In genomic region chr12:84155523-84155871, GRCm38 (mm10) we compare ENCODE assay signal across 18 mouse cellular contexts. TPM values are rescaled to one million over a fixed set of nuclear protein-coding genes. Genes with fewer than 3 reads are reported as not detected.
DNase-seq lines count a peak whose midpoint lies in the region; ATAC-seq and TF ChIP-seq lines count a peak whose summit lies in the region.
"Had no signal": no experiment of that assay in that cellular context is flagged by ENCODE, and none has a peak within 500 bp of the region (broad histone marks: within the 10 kb centered on the region; RNA-seq: fewer than 3 reads in every experiment).

No protein-coding gene starts in this region.

- intact Hi-C loops in gastrocnemius, adult 2 months (cut with DNase I): loop anchor here (2.0 kb wide), 1 partner anchor 19 kb away; no protein-coding TSS in a partner anchor
- intact Hi-C loops in heart, postnatal 36 days (cut with DNase I): no loop called here

- no peak overlapping the region for H3K9ac ChIP-seq in heart, embryonic 15.5 days
- H3K9ac ChIP-seq in midbrain, postnatal 0 days (replicated peaks; ENCODE audit: low read length, poor library complexity, severe bottlenecking): no peak overlapping the region
- no peak overlapping the region for H3K9ac ChIP-seq in midbrain, embryonic 13.5 days (replicated peaks)
- H3K9ac ChIP-seq: embryonic facial prominence, embryonic 15.5 days; hindbrain, embryonic 15.5 days; limb, embryonic 13.5 days; liver, embryonic 12.5 days had no signal

- H3K4me3 ChIP-seq in gastrocnemius, adult 2 months: no peak overlapping the region
- no peak overlapping the region for H3K4me3 ChIP-seq in heart, embryonic 15.5 days
- H3K4me3 ChIP-seq in midbrain, postnatal 0 days (ENCODE audit: low read depth, low read length): no peak overlapping the region
- no peak overlapping the region for H3K4me3 ChIP-seq in midbrain, embryonic 13.5 days (replicated peaks)
- no peak overlapping the region for H3K4me3 ChIP-seq in myocyte
- H3K4me3 ChIP-seq: embryonic facial prominence, embryonic 15.5 days; hindbrain, embryonic 15.5 days; limb, embryonic 13.5 days; liver, embryonic 12.5 days; midbrain, embryonic 10.5 days had no signal

- 52% methylated on average over 2 of the region's 2 CpGs for WGBS in heart, embryonic 15.5 days
- WGBS in midbrain, postnatal 0 days: 83% methylated on average over 2 of the region's 2 CpGs
- WGBS in midbrain, embryonic 13.5 days: 83% methylated on average over 2 of the region's 2 CpGs

- peaks cover 59% of the 10 kb centered on the region for H3K36me3 ChIP-seq in heart, embryonic 15.5 days
- H3K36me3 ChIP-seq in midbrain, postnatal 0 days (ENCODE audit: insufficient read depth, low read length): peaks cover 44% of the 10 kb centered on the region
- peaks cover 79% of the 10 kb centered on the region for H3K36me3 ChIP-seq in midbrain, embryonic 13.5 days
- peaks cover 37% of the 10 kb centered on the region for H3K36me3 ChIP-seq in myocyte (ENCODE audit: control insufficient read depth, insufficient read depth)

- no peaks in the 10 kb centered on the region for H3K27me3 ChIP-seq in heart, embryonic 15.5 days
- no peaks in the 10 kb centered on the region for H3K27me3 ChIP-seq in midbrain, postnatal 0 days (ENCODE audit: insufficient read depth, low read length)
- no peaks in the 10 kb centered on the region for H3K27me3 ChIP-seq in midbrain, embryonic 13.5 days
- H3K27me3 ChIP-seq in myocyte (ENCODE audit: control insufficient read depth, insufficient read depth, insufficient read length): no peaks in the 10 kb centered on the region
- H3K27me3 ChIP-seq: embryonic facial prominence, embryonic 15.5 days; hindbrain, embryonic 15.5 days; limb, embryonic 13.5 days; liver, embryonic 12.5 days; Patski had no signal

- H3ac ChIP-seq in myocyte (ENCODE audit: control insufficient read depth, insufficient read length): no peak overlapping the region

- peak overlapping the region; percentile 83 for H3K27ac ChIP-seq in gastrocnemius, adult 2 months
- H3K27ac ChIP-seq in heart, embryonic 15.5 days: peak overlapping the region; percentile 63
- no peak overlapping the region for H3K27ac ChIP-seq in midbrain, postnatal 0 days (ENCODE audit: low read depth, low read length)
- no peak overlapping the region for H3K27ac ChIP-seq in midbrain, embryonic 13.5 days
- H3K27ac ChIP-seq: embryonic facial prominence, embryonic 15.5 days; hindbrain, embryonic 15.5 days; limb, embryonic 13.5 days; liver, embryonic 12.5 days; midbrain, embryonic 10.5 days; stomach, postnatal 0 days had no signal

- H3K9me3 ChIP-seq in heart, embryonic 15.5 days (replicated peaks): no peaks in the 10 kb centered on the region
- no peaks in the 10 kb centered on the region for H3K9me3 ChIP-seq in midbrain, postnatal 0 days (ENCODE audit: low read length)
- no peaks in the 10 kb centered on the region for H3K9me3 ChIP-seq in midbrain, embryonic 13.5 days
- H3K9me3 ChIP-seq: embryonic facial prominence, embryonic 15.5 days; hindbrain, embryonic 15.5 days; limb, embryonic 13.5 days; liver, embryonic 12.5 days; midbrain, embryonic 10.5 days had no signal

- H3K4me2 ChIP-seq in heart, embryonic 15.5 days: no peak overlapping the region
- no peak overlapping the region for H3K4me2 ChIP-seq in midbrain, postnatal 0 days (ENCODE audit: low read depth, low read length, poor library complexity, severe bottlenecking)
- no peak overlapping the region for H3K4me2 ChIP-seq in midbrain, embryonic 13.5 days (replicated peaks)
- H3K4me2 ChIP-seq in myocyte (ENCODE audit: low read depth): peak overlapping the region; percentile 46
- H3K4me2 ChIP-seq: embryonic facial prominence, embryonic 15.5 days; hindbrain, embryonic 15.5 days; limb, embryonic 13.5 days; liver, embryonic 12.5 days had no signal

- TF ChIP-seq CTCF in gastrocnemius, adult 2 months (IDR thresholded peaks at IDR 0.05): no peak
- TF ChIP-seq CTCF in midbrain, postnatal 0 days (IDR thresholded peaks at IDR 0.05): no peak

- TF ChIP-seq POLR2A in myocyte (IDR thresholded peaks at IDR 0.05; ENCODE audit: insufficient read length, low read depth): no peak

- no peaks in the 10 kb centered on the region for H3K79me2 ChIP-seq in myocyte (ENCODE audit: control insufficient read depth, insufficient read depth)

- DNase-seq in gastrocnemius, adult 2 months: no peak
- DNase-seq in gastrocnemius, postnatal 4 days (ENCODE audit: low spot score in 2 of 2): no peak
- DNase-seq in heart, postnatal 36 days: no peak
- DNase-seq in midbrain, postnatal 0 days (ENCODE audit: low spot score): peak; percentile 15
- DNase-seq in yolk sac, embryonic 10.5 days (ENCODE audit: low spot score): no peak
- DNase-seq: right cerebral cortex, postnatal 14 days; thymus, adult 2 months had no signal

- no peak for ATAC-seq in heart, embryonic 15.5 days (replicated peaks; ENCODE audit: insufficient number of reproducible peaks, insufficient read depth, low FRiP score, low read depth)
- ATAC-seq in midbrain, postnatal 0 days (ENCODE audit: low FRiP score): no peak
- ATAC-seq in midbrain, embryonic 13.5 days: no peak
- ATAC-seq: forebrain, embryonic 14.5 days; liver, embryonic 12.5 days; Patski had no signal

- peaks cover 33% of the 10 kb centered on the region for H3K4me1 ChIP-seq in heart, embryonic 15.5 days (replicated peaks)
- no peaks in the 10 kb centered on the region for H3K4me1 ChIP-seq in midbrain, postnatal 0 days (ENCODE audit: insufficient read depth, low read length)
- peaks cover 3% of the 10 kb centered on the region; the same call in 1 of the 2 replicates for H3K4me1 ChIP-seq in midbrain, embryonic 13.5 days (replicated peaks)
- H3K4me1 ChIP-seq: hindbrain, embryonic 15.5 days had no signal

TF ChIP-seq in myocyte, 11 proteins besides CTCF, POLR2A, EP300 and RAD21:
- TF ChIP-seq MYOD1 (IDR thresholded peaks at IDR 0.05; ENCODE audit: control insufficient read depth in 1 of 3, insufficient read length in 2 of 3, low read depth in 2 of 3): peak in 1 of 3 experiments; percentile 24
- no peak for TF ChIP-seq POLR2AphosphoS2 (IDR thresholded peaks at IDR 0.05; ENCODE audit: insufficient read length, low read depth)

RNA-seq across cellular contexts. Expression of gene Pnma1, which starts 7.2 kb away (rescaled TPM):
- total RNA-seq in gastrocnemius, adult 2 months (2021): under 1 TPM; 0.10 to 0.17 TPM
- under 1 TPM; 0.54 to 0.81 TPM for total RNA-seq in gastrocnemius, postnatal 4 days (2021)
- polyA plus RNA-seq in heart, embryonic 15.5 days (2015; fragmentation: Nextera tagmentation; extraction: Ambion mirVana): 0.42 and 0.55 TPM in 2 replicates
- under 1 TPM; 0.11 to 0.22 TPM for total RNA-seq in heart, postnatal 36 days (2021)
- total RNA-seq in midbrain, postnatal 0 days (2014; rRNA removed): 6.0 and 8.1 TPM in 2 replicates
- polyA plus RNA-seq in midbrain, postnatal 0 days (2015; fragmentation: Nextera tagmentation; extraction: Ambion mirVana): 8.2 and 8.9 TPM in 2 replicates
- 5.5 and 6.5 TPM in 2 replicates for polyA plus RNA-seq in midbrain, embryonic 13.5 days (2015; fragmentation: Nextera tagmentation; extraction: Ambion mirVana)
- polyA plus RNA-seq in myocyte (2012; fragmentation: generic; extraction: Trizol): 0.46 TPM

RNA-seq across cellular contexts. Expression of gene Dnal1, which starts 41.3 kb away (rescaled TPM):
- total RNA-seq in gastrocnemius, adult 2 months (2021): 1 to 10 TPM; 9.8 to 10.0 TPM
- 10 to 100 TPM; 10.2 to 14.8 TPM for total RNA-seq in gastrocnemius, postnatal 4 days (2021)
- polyA plus RNA-seq in heart, embryonic 15.5 days (2015; fragmentation: Nextera tagmentation; extraction: Ambion mirVana): 3.3 TPM in 2 replicates
- 1 to 10 TPM; 8.5 to 8.8 TPM for total RNA-seq in heart, postnatal 36 days (2021)
- total RNA-seq in midbrain, postnatal 0 days (2014; rRNA removed): 15.6 and 17.1 TPM in 2 replicates
- 7.1 and 10.7 TPM in 2 replicates for polyA plus RNA-seq in midbrain, postnatal 0 days (2015; fragmentation: Nextera tagmentation; extraction: Ambion mirVana)
- 7.8 and 9.7 TPM in 2 replicates for polyA plus RNA-seq in midbrain, embryonic 13.5 days (2015; fragmentation: Nextera tagmentation; extraction: Ambion mirVana)
- 11.4 TPM for polyA plus RNA-seq in myocyte (2012; fragmentation: generic; extraction: Trizol)

RNA-seq across cellular contexts. Expression of gene Acot6, which starts 55.0 kb away (rescaled TPM):
- total RNA-seq in gastrocnemius, adult 2 months (2021): 1 to 10 TPM; 1.7 to 2.5 TPM
- 1 to 10 TPM; 3.2 to 4.3 TPM for total RNA-seq in gastrocnemius, postnatal 4 days (2021)
- polyA plus RNA-seq in heart, embryonic 15.5 days (2015; fragmentation: Nextera tagmentation; extraction: Ambion mirVana): 0.83 and 0.93 TPM in 2 replicates
- 1 to 10 TPM; 1.7 to 3.3 TPM for total RNA-seq in heart, postnatal 36 days (2021)
- total RNA-seq in midbrain, postnatal 0 days (2014; rRNA removed): 4.7 and 5.8 TPM in 2 replicates
- 1.4 and 1.7 TPM in 2 replicates for polyA plus RNA-seq in midbrain, postnatal 0 days (2015; fragmentation: Nextera tagmentation; extraction: Ambion mirVana)
- polyA plus RNA-seq in midbrain, embryonic 13.5 days (2015; fragmentation: Nextera tagmentation; extraction: Ambion mirVana): 0.81 and 0.96 TPM in 2 replicates
- 1.2 TPM for polyA plus RNA-seq in myocyte (2012; fragmentation: generic; extraction: Trizol)

Comparison
In these comparisons a context has a peak if more than half of its experiments do, and no peak if none do; other contexts are left out.
1. H3K27ac ChIP-seq: peak in gastrocnemius, adult 2 months (single experiment) and heart, embryonic 15.5 days (single experiment); none in midbrain, postnatal 0 days (single experiment) and midbrain, embryonic 13.5 days (single experiment).